Mouse (Mus musculus) right cerebral cortex, postnatal 14 days (tissue): ENCODE data around the gene Fastkd1.
"Not testable (repeated sequence)": the region's sequence is repeated elsewhere in the genome, so short reads cannot be mapped to it uniquely, and the experiment has no call there.

Experiments
- DNase-seq: peaks from one replicate; pipeline ENCODE4 v3.0.0; 2022

The Fastkd1 gene

GRCm38 (mm10) chr2:69668414-69668813 lies 44.9 kb downstream of the Fastkd1 start:
- DNase-seq = no peak

- DNase-seq = no peak
Measured at GRCm38 (mm10) chr2:69667656-69668055, 45.7 kb downstream of the Fastkd1 start.

GRCm38 (mm10) chr2:69663827-69664476 lies 49.4 kb downstream of the Fastkd1 start:
- DNase-seq = no peak

GRCm38 (mm10) chr2:69659326-69659725 lies 54.0 kb downstream of the Fastkd1 start:
- no peak for DNase-seq

GRCm38 (mm10) chr2:69649716-69650115 lies 63.6 kb downstream of the Fastkd1 start:
- DNase-seq = no peak

- DNase-seq = peak; percentile 96
Measured at GRCm38 (mm10) chr2:69646726-69647490, 66.4 kb downstream of the Fastkd1 start, which contains the start of gene Bbs5. TSS of gene Bbs5 (plus strand) at chr2:69647171.

- no peak for DNase-seq
Measured at GRCm38 (mm10) chr2:69644968-69645617, 68.2 kb downstream of the Fastkd1 start.

- DNase-seq = no peak
Measured at GRCm38 (mm10) chr2:69640100-69640499, 73.2 kb downstream of the Fastkd1 start.

- not testable (repeated sequence) for DNase-seq
Measured at GRCm38 (mm10) chr2:69637989-69638388, 75.3 kb downstream of the Fastkd1 start.
